Mouse (Mus musculus) neural tube, embryonic 15.5 days (tissue): ENCODE results near the gene Uhrf1bp1. TPM values are rescaled to one million over a fixed set of nuclear protein-coding genes. Genes with fewer than 3 reads are reported as not detected.

Source experiments
- ATAC-seq: fragments of 200-750 bp; cut with Nextera tagmentation; 2 replicates; pipeline ENCODE4 v1.8.0; 2017; ENCODE audit warnings: mild to moderate bottlenecking, moderate TSS enrichment, moderate library complexity; ENCODE audit not compliant: low FRiP score
- H3K27ac ChIP-seq: fragments of 300-500 bp; sonication (generic); replicated peaks from 2 replicates; pipeline ENCODE4 v1.5.1; 2015; ENCODE audit warnings: mild to moderate bottlenecking, inconsistent platforms
- H3K27me3 ChIP-seq: fragments of 300-500 bp; sonication (generic); replicated peaks from 2 replicates; pipeline ENCODE4 v1.6.1; 2015; ENCODE audit warnings: inconsistent platforms
- H3K36me3 ChIP-seq: fragments of 300-500 bp; sonication (generic); 2 replicates; pipeline ENCODE4 v1.6.1; 2015; ENCODE audit warnings: inconsistent platforms
- H3K4me1 ChIP-seq: fragments of 300-500 bp; sonication (generic); 2 replicates; pipeline ENCODE4 v1.6.1; 2015; ENCODE audit warnings: inconsistent platforms
- H3K4me2 ChIP-seq: fragments of 300-500 bp; sonication (generic); 2 replicates; pipeline ENCODE4 v1.6.1; 2015; ENCODE audit warnings: inconsistent platforms, mild to moderate bottlenecking, moderate library complexity
- H3K4me3 ChIP-seq: fragments of 300-500 bp; sonication (generic); replicated peaks from 2 replicates; pipeline ENCODE4 v1.5.1; 2015; ENCODE audit warnings: mild to moderate bottlenecking, inconsistent platforms
- H3K9ac ChIP-seq: fragments of 300-500 bp; sonication (generic); replicated peaks from 2 replicates; pipeline ENCODE4 v1.6.1; 2015; ENCODE audit warnings: mild to moderate bottlenecking, inconsistent platforms
- H3K9me3 ChIP-seq: fragments of 300-500 bp; sonication (generic); replicated peaks from 2 replicates; pipeline ENCODE4 v1.6.1; 2016; ENCODE audit warnings: inconsistent platforms
- WGBS: fragments of 180-500 bp; shearing (Covaris S2); methylation state at CpG from one replicate; pipeline ENCODE4 v1.1.7; 2015; ENCODE audit warnings: mixed read lengths; 5-methylcytosine and 5-hydroxymethylcytosine counted together
- polyA plus RNA-seq: library from polyadenylated mRNA; unstranded; fragments of >200 nt; fragmentation: Nextera tagmentation; extraction: Ambion mirVana; gene quantifications from 2 replicates; pipeline ENCODE4 v1.2.1, GENCODE M21; 2015

The Uhrf1bp1 gene
- polyA plus RNA-seq, 1 experiment from 2014 or later: 6.0 TPM

DNA sequence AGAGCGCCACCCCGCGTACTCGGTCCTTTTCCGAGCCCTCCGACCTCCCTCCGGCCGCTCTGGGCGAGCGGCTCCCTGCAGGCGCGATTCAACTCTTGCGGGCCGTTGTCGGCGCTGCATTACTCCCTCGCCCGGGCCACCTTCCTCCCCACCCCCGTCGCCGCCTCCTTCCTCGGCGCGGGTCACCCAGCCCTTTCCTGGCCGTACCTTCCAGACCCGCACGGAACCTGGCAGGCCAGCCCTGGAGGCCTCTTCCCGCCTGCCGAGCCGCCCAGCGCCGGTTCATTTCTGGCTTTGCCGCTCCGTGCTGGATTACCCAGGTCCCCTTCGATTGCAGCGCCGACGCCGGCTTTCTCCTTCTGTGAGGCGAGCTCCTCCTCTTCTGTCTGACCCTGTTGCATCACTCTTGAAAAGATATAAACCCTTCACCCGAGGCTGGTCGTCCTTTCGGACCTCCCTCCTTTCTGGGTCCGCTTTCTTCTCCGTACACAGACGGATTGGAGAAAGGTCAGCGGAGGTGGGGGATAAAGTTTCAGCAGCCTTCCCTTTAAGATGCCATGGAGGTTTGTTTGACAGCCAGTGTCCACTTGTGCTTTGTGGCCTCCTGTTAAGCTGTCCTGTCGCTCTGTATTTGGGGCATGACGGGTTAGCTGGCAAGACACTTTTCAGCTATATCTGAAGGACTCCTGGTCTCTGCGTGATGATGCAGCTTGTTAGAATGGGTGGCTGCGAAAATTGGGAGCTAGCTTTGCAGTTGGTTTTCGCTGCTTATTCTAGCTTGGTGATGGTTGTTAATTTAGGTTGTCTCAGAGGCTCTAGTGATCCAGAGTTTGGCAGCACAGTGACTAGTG, 782 bp downstream of the Uhrf1bp1 start:
- peak overlapping the region; percentile 82 for H3K4me2 ChIP-seq
- H3K9ac ChIP-seq: peak overlapping the region; percentile 69
- H3K27ac ChIP-seq: peak overlapping the region; percentile 86
- no peaks in the 10 kb centered on the region for H3K27me3 ChIP-seq
- peak overlapping the region; percentile 90 for H3K4me3 ChIP-seq
- peaks cover 23% of the 10 kb centered on the region for H3K36me3 ChIP-seq
- 2% methylated on average over 46 of the region's 52 CpGs for WGBS
- peak; percentile 67; the same call in 1 of the 2 replicates for ATAC-seq
- H3K9me3 ChIP-seq: no peaks in the 10 kb centered on the region
- peaks cover 35% of the 10 kb centered on the region for H3K4me1 ChIP-seq

DNA sequence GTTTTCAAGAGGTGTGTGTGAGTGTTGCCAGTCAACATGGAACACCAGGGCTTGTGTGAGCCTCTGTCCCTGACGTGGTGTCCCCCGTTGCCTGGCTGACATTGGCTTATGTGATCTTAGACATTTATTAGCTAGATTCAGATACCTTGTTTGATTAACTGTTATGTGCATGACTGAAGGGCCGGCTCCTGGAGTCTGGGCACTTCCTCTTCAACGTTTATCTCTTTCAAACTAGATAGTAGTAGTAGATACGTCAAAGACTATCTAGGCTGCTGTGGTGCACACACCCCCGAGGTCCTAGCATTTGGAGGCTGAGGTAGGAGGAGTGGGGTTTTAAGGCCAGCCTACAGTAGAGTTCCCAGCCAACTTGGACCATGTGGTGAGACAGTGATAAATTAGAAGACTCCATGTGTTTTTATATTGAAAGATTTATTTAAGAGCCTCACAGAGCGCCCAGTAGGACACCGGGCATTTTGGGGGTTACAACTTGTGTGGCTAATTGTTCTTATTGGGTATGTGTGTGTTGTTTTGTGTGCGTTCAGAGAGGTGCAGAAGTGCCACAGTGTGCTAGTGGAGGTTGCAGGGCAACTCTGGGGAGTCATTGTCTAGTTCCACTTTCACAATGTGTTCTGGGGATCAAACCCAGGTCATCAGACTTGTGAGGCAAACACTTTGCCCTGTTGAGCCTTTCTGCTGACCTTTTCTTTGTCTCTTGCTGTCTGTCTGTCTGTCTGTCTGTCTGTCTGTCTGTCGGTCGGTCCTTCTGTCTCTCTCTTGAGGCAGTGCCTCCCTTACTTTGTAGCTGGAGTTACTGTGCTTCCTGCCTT, 1.6 kb downstream of the Uhrf1bp1 start:
- Histone ChIP-seq H3K27ac (0 out of 2 replicates have a peak overlapping the region, but pooled peaks have one; percentile 86), H3K4me3 (peak overlapping the region; percentile 90), H3K36me3 (peaks cover 15% of the 10 kb centered on the region), H3K4me1 (peaks cover 35% of the 10 kb centered on the region), H3K9me3 (no peaks in the 10 kb centered on the region), H3K27me3 (no peaks in the 10 kb centered on the region), H3K9ac (peak overlapping the region; percentile 69), H3K4me2 (peak overlapping the region; percentile 82)
- ATAC-seq: no peak
- 34% methylated on average over 11 of the region's 11 CpGs for whole genome bisulfite sequencing

DNA sequence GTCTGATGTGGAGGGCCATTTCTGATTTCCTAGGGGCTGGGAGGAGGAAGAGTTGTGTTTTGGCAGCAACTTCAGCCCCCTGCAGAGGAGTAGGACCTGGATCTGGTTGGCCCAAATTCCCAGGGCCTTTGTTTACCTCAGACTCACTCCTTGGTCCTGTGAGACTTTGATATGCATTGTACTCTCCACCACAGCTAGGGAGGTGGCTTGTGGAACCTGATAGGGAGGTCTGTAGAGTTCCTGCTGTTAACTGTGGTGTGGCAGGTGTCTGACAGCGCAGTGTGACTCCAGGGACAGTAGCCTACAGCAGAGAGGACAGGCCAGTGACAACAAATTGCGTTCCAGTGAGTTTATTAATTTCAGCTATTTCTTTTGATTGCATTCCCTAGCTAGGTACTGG, 2.9 kb downstream of the Uhrf1bp1 start:
- no peak overlapping the region for H3K27ac ChIP-seq
- no peaks in the 10 kb centered on the region for H3K27me3 ChIP-seq
- H3K36me3 ChIP-seq: peaks cover 7% of the 10 kb centered on the region; the same call in 1 of the 2 replicates
- H3K4me2 ChIP-seq: no peak overlapping the region
- WGBS: 28% methylated on average over 2 of the region's 2 CpGs
- no peaks in the 10 kb centered on the region for H3K9me3 ChIP-seq
- no peak for ATAC-seq
- H3K9ac ChIP-seq: no peak overlapping the region
- H3K4me1 ChIP-seq: peaks cover 35% of the 10 kb centered on the region
- no peak overlapping the region for H3K4me3 ChIP-seq

DNA sequence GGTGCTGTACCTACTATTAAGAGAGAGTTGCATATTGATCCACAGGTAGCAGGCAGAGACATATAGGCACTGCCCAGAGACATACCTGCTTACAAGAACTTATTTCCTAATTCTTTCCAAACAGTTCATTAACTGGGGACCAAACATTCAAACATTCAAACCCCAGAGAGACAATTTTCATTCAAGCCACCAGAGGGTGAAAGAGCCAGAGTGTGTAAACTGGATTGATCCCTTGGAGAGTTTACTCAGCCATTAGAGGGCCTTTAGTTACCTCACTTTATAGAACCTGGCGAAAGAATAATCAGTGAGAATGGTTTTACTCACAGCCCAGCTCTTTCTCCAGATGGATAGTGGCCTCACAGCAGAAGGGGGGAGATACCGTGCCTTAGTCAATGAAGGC, 9.2 kb downstream of the Uhrf1bp1 start:
- H3K4me2 ChIP-seq: no peak overlapping the region
- no peak for ATAC-seq
- H3K27me3 ChIP-seq: no peaks in the 10 kb centered on the region
- H3K9me3 ChIP-seq: no peaks in the 10 kb centered on the region
- H3K4me1 ChIP-seq: peaks cover 10% of the 10 kb centered on the region; the same call in 1 of the 2 replicates
- no peak overlapping the region for H3K4me3 ChIP-seq
- H3K9ac ChIP-seq: no peak overlapping the region
- no peaks in the 10 kb centered on the region for H3K36me3 ChIP-seq
- WGBS: 57% methylated on average over 2 of the region's 2 CpGs
- no peak overlapping the region for H3K27ac ChIP-seq

DNA sequence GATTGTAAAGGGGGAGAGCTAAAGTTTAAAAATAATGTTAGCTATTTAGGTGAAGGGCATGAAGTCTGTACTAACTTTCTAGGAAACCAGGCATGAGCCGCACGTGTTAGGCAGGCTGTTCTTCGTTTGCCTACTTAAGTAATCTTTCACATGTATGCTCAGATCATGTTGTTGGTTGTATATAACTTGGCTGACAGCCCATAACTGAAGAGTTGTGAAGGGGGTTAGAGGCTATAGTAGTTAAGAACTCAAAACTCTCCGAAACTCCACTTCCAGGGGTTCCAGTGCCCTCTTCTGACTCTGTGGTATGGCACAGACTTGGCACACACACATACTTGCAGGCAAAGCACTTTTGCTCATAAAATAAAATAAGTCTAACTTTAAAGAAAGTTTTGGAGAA, 10.5 kb downstream of the Uhrf1bp1 start:
- no peak overlapping the region for H3K9ac ChIP-seq
- no peak overlapping the region for H3K4me3 ChIP-seq
- no peak for ATAC-seq
- no peaks in the 10 kb centered on the region for H3K9me3 ChIP-seq
- peaks cover 4% of the 10 kb centered on the region; the same call in 1 of the 2 replicates for H3K4me1 ChIP-seq
- WGBS: 92% methylated on average over 4 of the region's 4 CpGs
- H3K4me2 ChIP-seq: no peak overlapping the region
- no peaks in the 10 kb centered on the region for H3K36me3 ChIP-seq
- H3K27ac ChIP-seq: no peak overlapping the region
- H3K27me3 ChIP-seq: no peaks in the 10 kb centered on the region

DNA sequence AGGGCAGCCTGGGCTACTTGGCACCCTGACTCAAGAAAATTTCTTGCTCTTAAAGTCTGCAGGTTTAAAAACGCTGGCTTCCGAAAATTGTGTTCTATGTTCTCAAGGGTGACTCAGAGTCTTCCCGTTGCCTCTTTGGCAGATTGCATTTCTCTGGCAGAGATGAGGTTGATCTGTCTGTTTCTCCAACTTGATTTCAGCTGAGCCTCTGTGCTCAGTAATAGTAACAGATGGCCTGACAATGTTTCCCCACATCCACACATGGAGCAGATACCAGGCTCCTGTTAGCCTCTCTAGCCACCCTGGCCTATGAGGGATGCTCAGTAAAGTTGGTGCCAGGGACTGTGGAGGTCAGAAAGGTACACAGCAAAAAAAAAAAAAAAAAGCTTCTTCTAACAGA, 15.6 kb downstream of the Uhrf1bp1 start:
- Histone ChIP-seq H3K9me3 (no peaks in the 10 kb centered on the region), H3K4me2 (no peak overlapping the region), H3K27me3 (no peaks in the 10 kb centered on the region), H3K4me1 (no peaks in the 10 kb centered on the region), H3K36me3 (no peaks in the 10 kb centered on the region), H3K27ac (no peak overlapping the region), H3K4me3 (no peak overlapping the region), H3K9ac (no peak overlapping the region)
- WGBS: 87% methylated on average over 3 of the region's 3 CpGs
- no peak for ATAC-seq

DNA sequence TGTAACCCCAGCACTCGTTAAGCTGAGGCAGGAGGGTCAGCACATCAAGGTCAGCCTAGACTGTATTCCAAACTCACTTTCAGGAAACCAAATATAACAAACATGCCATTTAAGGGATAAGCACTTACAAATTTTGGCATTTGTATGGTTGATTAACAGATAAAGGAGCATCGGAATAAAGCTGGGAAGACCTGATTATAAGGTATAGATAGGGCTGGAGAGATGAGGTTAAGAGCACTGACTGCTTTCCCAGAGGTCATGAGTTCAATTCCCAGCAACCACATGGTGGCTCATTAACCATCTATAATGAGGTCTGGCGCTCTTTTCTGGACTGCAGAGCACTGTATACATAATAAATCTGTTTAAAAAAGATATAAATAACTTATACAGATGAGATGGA, 17.3 kb downstream of the Uhrf1bp1 start:
- Histone ChIP-seq H3K9ac (no peak overlapping the region), H3K36me3 (peaks cover 6% of the 10 kb centered on the region; the same call in 1 of the 2 replicates), H3K27ac (no peak overlapping the region), H3K4me3 (no peak overlapping the region), H3K4me2 (no peak overlapping the region), H3K9me3 (no peaks in the 10 kb centered on the region), H3K27me3 (no peaks in the 10 kb centered on the region), H3K4me1 (no peaks in the 10 kb centered on the region)
- 66% methylated on average over 3 of the region's 3 CpGs for WGBS
- ATAC-seq: no peak

DNA sequence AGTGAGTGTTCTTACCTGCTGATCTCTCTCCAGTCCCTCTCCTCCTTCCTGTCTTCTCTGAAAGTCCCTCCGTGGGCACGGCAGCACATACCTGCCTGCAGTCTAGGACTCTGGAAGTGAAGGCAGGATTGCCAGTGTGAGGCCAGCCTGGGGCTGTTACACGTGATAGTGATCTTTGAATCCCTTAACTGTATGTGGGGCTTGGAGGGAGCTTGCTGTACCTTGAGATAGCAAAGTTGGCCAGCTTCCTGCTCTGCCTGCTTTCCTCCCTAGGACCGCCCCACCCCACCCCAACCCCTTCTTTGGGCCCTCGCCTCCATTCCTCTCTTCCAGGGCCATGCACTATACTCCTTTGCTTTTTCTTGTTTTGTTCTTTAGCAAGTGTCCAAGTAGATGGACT, 18.3 kb downstream of the Uhrf1bp1 start:
- H3K36me3 ChIP-seq: peaks cover 13% of the 10 kb centered on the region; the same call in 1 of the 2 replicates
- no peak overlapping the region for H3K4me2 ChIP-seq
- no peaks in the 10 kb centered on the region for H3K9me3 ChIP-seq
- H3K4me3 ChIP-seq: no peak overlapping the region
- 76% methylated on average over 5 of the region's 5 CpGs for WGBS
- H3K27me3 ChIP-seq: no peaks in the 10 kb centered on the region
- H3K9ac ChIP-seq: no peak overlapping the region
- ATAC-seq: no peak
- no peaks in the 10 kb centered on the region for H3K4me1 ChIP-seq
- H3K27ac ChIP-seq: no peak overlapping the region

DNA sequence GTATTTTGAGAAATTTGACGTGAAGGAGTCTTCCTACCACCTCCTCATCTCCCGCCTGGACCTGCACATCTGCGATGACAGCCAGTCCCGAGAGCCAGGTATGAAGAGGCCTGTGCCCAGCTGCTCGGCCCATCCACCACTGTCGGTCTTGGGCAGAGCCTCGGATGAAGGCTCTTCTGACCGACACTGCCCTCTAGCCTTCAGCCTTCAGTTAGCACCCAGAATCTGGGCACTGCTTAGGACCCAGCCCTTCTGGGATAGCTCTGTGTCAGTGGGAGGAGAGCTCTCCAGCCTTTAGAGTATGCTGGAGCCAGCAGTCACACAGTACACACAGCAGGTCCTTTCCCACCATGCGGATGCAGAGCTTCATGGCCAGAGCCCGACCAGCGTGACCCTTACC, 25.3 kb downstream of the Uhrf1bp1 start:
- peaks cover 72% of the 10 kb centered on the region for H3K36me3 ChIP-seq
- H3K27ac ChIP-seq: no peak overlapping the region

DNA sequence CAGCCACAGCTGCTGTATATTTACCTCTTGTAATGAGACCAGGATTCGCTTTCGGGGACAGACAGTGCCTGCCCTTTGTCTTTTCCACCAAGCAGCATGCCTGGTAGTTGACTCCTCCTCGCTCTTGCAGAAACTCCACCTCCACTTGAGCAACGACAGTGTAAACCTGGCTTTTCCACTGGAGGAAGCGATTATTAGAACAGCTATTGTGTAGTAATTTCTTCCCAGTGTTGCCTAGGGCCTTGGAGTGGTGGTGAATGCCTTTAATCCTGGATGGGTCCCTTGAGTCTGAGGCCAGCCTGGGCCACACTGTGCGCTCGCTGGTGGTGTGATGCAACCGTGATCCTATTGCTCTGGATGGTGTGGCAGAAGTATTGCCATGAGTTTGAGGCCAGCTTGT, 26.9 kb downstream of the Uhrf1bp1 start:
- Histone ChIP-seq H3K9me3 (no peaks in the 10 kb centered on the region), H3K9ac (no peak overlapping the region), H3K27ac (no peak overlapping the region), H3K4me3 (no peak overlapping the region), H3K4me2 (no peak overlapping the region), H3K4me1 (no peaks in the 10 kb centered on the region), H3K36me3 (peaks cover 82% of the 10 kb centered on the region), H3K27me3 (no peaks in the 10 kb centered on the region)
- 92% methylated on average over 8 of the region's 8 CpGs for WGBS
- no peak for ATAC-seq

More for the DNA sequence above, 25.3 kb downstream of the Uhrf1bp1 start:
- Histone ChIP-seq H3K4me1 (no peaks in the 10 kb centered on the region), H3K9me3 (no peaks in the 10 kb centered on the region), H3K4me3 (no peak overlapping the region), H3K9ac (no peak overlapping the region), H3K4me2 (no peak overlapping the region), H3K27me3 (no peaks in the 10 kb centered on the region)
- 69% methylated on average over 11 of the region's 11 CpGs for WGBS
- ATAC-seq: no peak

DNA sequence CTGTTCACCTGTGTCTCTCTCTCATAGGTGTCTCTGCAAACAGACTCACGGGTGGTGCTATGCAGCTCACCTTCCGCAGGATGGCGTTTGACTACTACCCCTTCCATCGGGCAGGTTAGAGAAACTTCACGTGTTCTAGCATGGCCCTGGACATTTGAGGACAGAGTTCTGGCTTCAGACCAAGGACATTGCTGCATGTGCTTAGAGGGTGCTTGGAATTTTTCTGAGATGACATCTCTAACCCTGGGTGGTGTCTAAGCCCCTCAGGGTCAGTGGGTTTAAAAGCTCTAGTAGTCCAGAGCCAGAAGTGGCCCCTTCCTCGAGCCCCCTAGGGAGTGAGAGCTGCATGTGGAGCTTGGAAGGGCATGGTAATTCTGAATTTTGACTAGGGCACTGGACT, 27.8 kb downstream of the Uhrf1bp1 start:
- no peaks in the 10 kb centered on the region for H3K9me3 ChIP-seq
- no peaks in the 10 kb centered on the region for H3K27me3 ChIP-seq
- WGBS: 96% methylated on average over 6 of the region's 6 CpGs
- H3K27ac ChIP-seq: no peak overlapping the region
- H3K36me3 ChIP-seq: peaks cover 82% of the 10 kb centered on the region
- no peak for ATAC-seq
- H3K9ac ChIP-seq: no peak overlapping the region
- no peak overlapping the region for H3K4me3 ChIP-seq
- no peaks in the 10 kb centered on the region for H3K4me1 ChIP-seq
- H3K4me2 ChIP-seq: no peak overlapping the region
